Mouse (Mus musculus) lung, embryonic 15.5 days (tissue): ENCODE results near the gene Reep1. TPM values are rescaled to one million over a fixed set of nuclear protein-coding genes. Genes with fewer than 3 reads are reported as not detected.
"Not testable (repeated sequence)": the region's sequence is repeated elsewhere in the genome, so short reads cannot be mapped to it uniquely, and the experiment has no call there.

Experiments used
- ATAC-seq: fragments of 200-750 bp; cut with Nextera tagmentation; 2 replicates; pipeline ENCODE4 v1.8.0; 2017; ENCODE audit warnings: moderate number of reproducible peaks, borderline replicate concordance; ENCODE audit not compliant: low FRiP score, low TSS enrichment; ENCODE audit errors: extremely low read depth
- H3K27ac ChIP-seq: fragments of 300-500 bp; sonication (generic); 2 replicates; pipeline ENCODE4 v1.5.1; 2015; ENCODE audit warnings: moderate library complexity, mild to moderate bottlenecking, inconsistent platforms
- H3K27me3 ChIP-seq: fragments of 300-500 bp; sonication (generic); 2 replicates; pipeline ENCODE4 v1.6.1; 2015; ENCODE audit warnings: inconsistent platforms
- H3K36me3 ChIP-seq: fragments of 300-500 bp; sonication (generic); 2 replicates; pipeline ENCODE4 v1.6.1; 2015; ENCODE audit warnings: inconsistent platforms
- H3K4me1 ChIP-seq: fragments of 300-500 bp; sonication (generic); 2 replicates; pipeline ENCODE4 v1.6.1; 2015; ENCODE audit warnings: inconsistent platforms
- H3K4me2 ChIP-seq: fragments of 300-500 bp; sonication (generic); 2 replicates; pipeline ENCODE4 v1.6.1; 2015; ENCODE audit warnings: inconsistent platforms, mild to moderate bottlenecking, moderate library complexity
- H3K4me3 ChIP-seq: fragments of 300-500 bp; sonication (generic); 2 replicates; pipeline ENCODE4 v1.5.1; 2015; ENCODE audit warnings: mild to moderate bottlenecking, inconsistent platforms
- H3K9ac ChIP-seq: fragments of 300-500 bp; sonication (generic); 2 replicates; pipeline ENCODE4 v1.6.1; 2015; ENCODE audit warnings: inconsistent platforms
- H3K9me3 ChIP-seq: fragments of 300-500 bp; sonication (generic); 2 replicates; pipeline ENCODE4 v1.6.1; 2016; ENCODE audit warnings: inconsistent platforms
- WGBS: fragments of 180-500 bp; shearing (Covaris S2); methylation state at CpG from one replicate; pipeline ENCODE4 v1.1.7; 2015; 5-methylcytosine and 5-hydroxymethylcytosine counted together
- polyA plus RNA-seq: library from polyadenylated mRNA; unstranded; fragments of >200 nt; fragmentation: Nextera tagmentation; extraction: Ambion mirVana; gene quantifications from 2 replicates; pipeline ENCODE4 v1.2.1, GENCODE M21; 2015

The Reep1 gene
- polyA plus RNA-seq, 1 experiment from 2014 or later = 18.1 TPM

DNA sequence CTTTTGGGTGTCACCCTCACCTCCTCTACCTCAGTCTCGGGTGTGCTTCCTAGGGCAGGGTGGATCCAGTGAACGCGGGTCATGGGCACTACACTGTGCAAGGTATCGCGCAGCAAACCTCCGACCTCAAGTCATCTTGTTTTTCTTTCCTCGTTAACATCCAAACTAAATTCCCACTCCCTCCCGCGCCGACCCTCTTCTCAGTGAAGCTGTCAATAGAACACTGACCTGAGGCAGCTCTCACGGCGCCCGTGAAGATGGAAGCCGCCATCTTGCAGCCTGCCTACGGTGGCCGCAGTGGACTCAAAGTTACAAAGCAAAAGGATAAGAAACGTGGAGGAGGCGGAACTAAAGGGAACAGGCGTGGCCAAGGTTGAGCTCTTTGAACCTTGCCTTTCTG lies 116.1 kb downstream of the Reep1 start:
- Histone ChIP-seq H3K36me3 (peaks cover 2% of the 10 kb centered on the region; the same call in 1 of the 2 replicates), H3K4me2 (peak overlapping the region; percentile 62), H3K27ac (no peak overlapping the region), H3K27me3 (0 out of 2 replicates have a peak, but pooled peaks cover 2% of the 10 kb centered on the region), H3K9ac (peak overlapping the region; percentile 54), H3K4me3 (peak overlapping the region; percentile 68), H3K9me3 (no peaks in the 10 kb centered on the region), H3K4me1 (peaks cover 13% of the 10 kb centered on the region)
- peak; percentile 92 for ATAC-seq
- under 1% methylated on average over 19 of the region's 19 CpGs for WGBS

DNA sequence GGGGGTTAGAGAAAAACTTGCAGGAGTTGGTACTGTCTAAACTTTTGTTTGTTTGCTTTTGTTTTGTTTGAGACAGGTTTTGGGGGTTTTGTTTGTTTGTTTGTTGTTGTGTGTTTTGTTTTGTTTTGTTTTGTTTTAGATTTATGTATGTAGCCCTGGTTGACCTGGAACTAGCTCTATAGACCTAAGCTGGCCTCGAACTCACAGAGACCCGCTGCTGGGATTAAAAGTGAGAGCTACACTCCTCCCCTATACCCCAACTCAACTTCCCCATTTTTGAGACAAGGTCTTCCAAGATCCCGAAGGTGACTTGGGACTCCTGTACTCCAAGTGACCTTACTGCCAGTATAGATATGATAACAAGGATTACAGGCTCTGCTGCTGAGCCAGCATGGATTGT lies 116.6 kb downstream of the Reep1 start:
- no peak overlapping the region for H3K27ac ChIP-seq
- H3K27me3 ChIP-seq = 0 out of 2 replicates have a peak, but pooled peaks cover 2% of the 10 kb centered on the region
- no peaks in the 10 kb centered on the region for H3K9me3 ChIP-seq
- peak overlapping the region; percentile 62 for H3K4me2 ChIP-seq
- peak overlapping the region; percentile 29; the same call in 1 of the 2 replicates for H3K9ac ChIP-seq
- peak overlapping the region; percentile 68 for H3K4me3 ChIP-seq
- WGBS = 32% methylated on average over 3 of the region's 3 CpGs
- ATAC-seq = no peak
- H3K36me3 ChIP-seq = no peaks in the 10 kb centered on the region; the same call in 1 of the 2 replicates
- peaks cover 13% of the 10 kb centered on the region for H3K4me1 ChIP-seq

DNA sequence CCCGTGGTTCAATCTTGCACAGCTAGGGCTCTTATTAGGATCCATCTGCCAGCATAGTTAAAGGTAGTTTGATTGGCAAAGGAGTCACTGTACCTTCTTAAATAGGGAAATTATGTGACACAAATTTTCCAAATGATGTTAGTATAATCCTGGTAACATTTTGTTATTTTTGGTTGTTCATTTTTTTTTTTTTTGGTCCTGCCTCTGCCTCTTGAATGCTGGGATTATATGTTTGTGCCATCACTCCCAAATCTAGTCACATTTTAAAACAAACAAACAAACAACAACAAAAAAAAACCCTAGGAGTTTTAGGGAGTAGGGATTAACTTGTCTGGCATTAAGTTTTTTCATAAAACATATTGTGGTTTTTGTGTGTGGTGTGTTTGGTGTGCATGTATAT lies 119.5 kb downstream of the Reep1 start, which contains the start of gene Mrpl35:
TSS of gene Mrpl35 (minus strand) at position 101 of the 400 bp plus-strand sequence.
- Histone ChIP-seq H3K27ac (no peak within 1 kb of the TSS), H3K36me3 (no peaks in the 10 kb centered on the region), H3K9me3 (no peaks in the 10 kb centered on the region), H3K9ac (no peak within 1 kb of the TSS), H3K4me1 (peaks cover 18% of the 10 kb centered on the region), H3K27me3 (0 out of 2 replicates have a peak, but pooled peaks cover 2% of the 10 kb centered on the region), H3K4me3 (no peak within 1 kb of the TSS), H3K4me2 (no peak within 1 kb of the TSS)
- no peak for ATAC-seq
- WGBS = 41% methylated on average over 1 of the region's 1 CpGs

DNA sequence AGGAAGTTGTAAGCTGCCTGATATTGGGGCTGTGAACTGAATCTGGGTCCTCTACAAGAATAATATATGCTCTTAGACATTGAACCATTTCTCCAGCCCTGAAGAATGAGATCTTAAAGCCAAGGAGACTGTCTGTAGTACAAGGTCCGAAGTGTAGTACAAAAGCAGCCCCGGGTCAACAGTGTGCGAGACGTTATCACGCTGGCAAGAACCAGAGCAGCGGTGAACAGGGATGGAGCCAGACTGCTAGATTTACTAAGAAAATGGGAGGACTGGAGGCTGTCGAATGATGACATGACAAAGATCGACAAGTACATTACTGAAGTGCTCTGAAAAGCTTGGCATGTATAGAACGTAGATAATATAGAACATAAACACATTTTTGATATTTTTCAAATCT lies 122.4 kb downstream of the Reep1 start:
- Histone ChIP-seq H3K36me3 (0 out of 2 replicates have a peak, but pooled peaks cover 1% of the 10 kb centered on the region), H3K27me3 (0 out of 2 replicates have a peak, but pooled peaks cover 2% of the 10 kb centered on the region), H3K4me3 (no peak overlapping the region), H3K9me3 (no peaks in the 10 kb centered on the region), H3K4me1 (peaks cover 15% of the 10 kb centered on the region), H3K27ac (no peak overlapping the region), H3K9ac (no peak overlapping the region), H3K4me2 (no peak overlapping the region)
- ATAC-seq = no peak
- WGBS = 82% methylated on average over 9 of the region's 9 CpGs

DNA sequence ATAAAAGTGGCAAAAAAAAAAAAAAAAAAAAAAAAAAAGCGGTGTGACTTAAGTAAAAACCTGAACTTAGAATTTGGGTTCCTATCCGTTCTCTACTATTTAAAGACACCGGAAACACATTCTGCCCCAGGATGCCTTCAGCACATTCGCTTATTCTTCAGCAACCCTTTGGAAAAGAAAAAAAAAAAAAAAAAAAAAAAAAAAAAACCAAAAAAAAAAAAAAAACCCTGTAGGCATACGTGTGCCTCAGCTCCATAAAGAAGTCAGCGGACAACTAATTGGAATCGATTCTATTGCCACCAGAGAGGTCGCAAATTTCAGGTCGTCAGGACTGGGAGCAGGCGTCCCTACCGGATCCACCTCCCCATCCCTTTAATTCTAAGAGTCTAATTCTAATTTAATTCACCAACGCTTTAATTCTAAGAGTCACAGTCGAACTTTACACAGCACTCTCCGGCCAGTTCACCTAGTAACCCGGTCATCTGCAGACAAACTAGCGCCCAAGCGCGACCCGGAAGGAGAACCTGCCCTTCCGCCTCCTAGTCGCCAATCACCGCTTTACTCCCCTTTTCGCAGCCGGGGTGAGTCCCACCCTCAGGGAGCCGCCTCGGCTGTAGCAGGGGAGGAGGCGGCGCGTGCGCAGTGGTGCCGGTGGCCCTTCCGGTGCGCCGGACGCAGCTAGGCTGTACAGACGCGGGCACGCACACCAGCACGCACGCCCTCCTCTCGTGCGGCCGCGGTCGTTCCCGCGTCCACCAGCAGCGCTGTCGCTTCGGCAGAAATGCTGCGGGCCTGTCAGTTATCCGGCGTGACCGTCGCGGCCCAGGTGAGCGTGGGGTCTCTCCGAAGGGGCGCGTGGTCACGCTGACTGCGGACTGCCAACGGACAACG lies 123.6 kb downstream of the Reep1 start, which contains the start of gene Immt:
TSS of gene Immt (plus strand) at position 642 of the 891 bp plus-strand sequence.
- under 1% methylated on average over 64 of the region's 64 CpGs for WGBS
- 0 out of 2 replicates have a peak, but pooled peaks cover 5% of the 10 kb centered on the region for H3K36me3 ChIP-seq

DNA sequence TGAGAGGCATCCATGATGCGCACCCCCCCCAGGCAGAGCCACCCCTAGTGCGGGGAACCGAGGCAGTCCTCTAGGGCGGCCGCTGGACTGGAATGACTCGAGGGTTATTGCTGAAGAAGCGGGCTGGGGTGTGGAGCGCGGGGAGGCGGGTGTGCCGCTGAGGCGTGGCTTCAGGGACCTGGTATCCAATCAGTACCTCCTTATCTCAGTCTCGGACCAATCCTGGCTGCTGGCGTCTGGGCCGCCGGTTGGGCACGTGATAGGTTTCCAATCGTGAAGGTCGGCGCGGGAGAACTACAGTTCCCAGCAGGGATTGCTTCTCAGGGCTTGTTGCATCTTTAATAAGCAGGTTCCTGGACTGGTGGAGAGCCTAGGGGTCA lies 124.2 kb downstream of the Reep1 start:
- Histone ChIP-seq H3K9ac (peak overlapping the region; percentile 90), H3K27me3 (0 out of 2 replicates have a peak, but pooled peaks cover 2% of the 10 kb centered on the region), H3K4me2 (peak overlapping the region; percentile 67), H3K36me3 (0 out of 2 replicates have a peak, but pooled peaks cover 9% of the 10 kb centered on the region), H3K4me3 (peak overlapping the region; percentile 99), H3K4me1 (peaks cover 15% of the 10 kb centered on the region), H3K27ac (peak overlapping the region; percentile 94), H3K9me3 (no peaks in the 10 kb centered on the region)
- WGBS = under 1% methylated on average over 21 of the region's 21 CpGs
- ATAC-seq = peak; percentile 99

More for the DNA sequence above, 123.6 kb downstream of the Reep1 start, which contains the start of gene Immt:
- ATAC-seq = peak; percentile 100
- Histone ChIP-seq H3K27me3 (0 out of 2 replicates have a peak, but pooled peaks cover 2% of the 10 kb centered on the region), H3K4me2 (peak within 1 kb of the TSS; percentile 67), H3K9ac (peak within 1 kb of the TSS; percentile 90), H3K27ac (peak within 1 kb of the TSS; percentile 94), H3K9me3 (no peaks in the 10 kb centered on the region), H3K4me1 (peaks cover 15% of the 10 kb centered on the region), H3K4me3 (peak within 1 kb of the TSS; percentile 99)

DNA sequence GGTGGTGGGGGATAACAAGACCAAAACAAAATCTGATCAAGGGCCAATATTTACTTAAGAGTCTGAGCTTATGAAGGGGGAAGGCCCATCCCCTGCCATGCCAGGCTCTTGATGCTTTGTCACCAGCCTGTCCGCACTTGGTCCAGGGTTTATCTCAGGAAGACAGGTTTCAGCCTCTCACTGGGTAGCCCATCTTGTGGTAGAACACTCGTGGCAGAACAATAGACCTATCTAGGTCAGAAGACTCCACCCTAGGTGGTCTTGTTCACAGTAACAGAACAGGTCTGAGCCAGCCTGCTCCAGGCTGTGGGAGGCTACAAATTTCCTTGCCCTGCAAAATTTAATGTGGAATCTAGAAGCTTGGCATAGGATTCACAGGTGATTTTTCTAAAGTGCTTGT lies 129.4 kb downstream of the Reep1 start:
- Histone ChIP-seq H3K4me2 (no peak overlapping the region), H3K4me3 (no peak overlapping the region), H3K36me3 (0 out of 2 replicates have a peak, but pooled peaks cover 9% of the 10 kb centered on the region), H3K27me3 (no peaks in the 10 kb centered on the region), H3K4me1 (peaks cover 10% of the 10 kb centered on the region), H3K9me3 (no peaks in the 10 kb centered on the region), H3K27ac (no peak overlapping the region), H3K9ac (no peak overlapping the region)
- WGBS = 76% methylated on average over 2 of the region's 2 CpGs
- no peak for ATAC-seq

DNA sequence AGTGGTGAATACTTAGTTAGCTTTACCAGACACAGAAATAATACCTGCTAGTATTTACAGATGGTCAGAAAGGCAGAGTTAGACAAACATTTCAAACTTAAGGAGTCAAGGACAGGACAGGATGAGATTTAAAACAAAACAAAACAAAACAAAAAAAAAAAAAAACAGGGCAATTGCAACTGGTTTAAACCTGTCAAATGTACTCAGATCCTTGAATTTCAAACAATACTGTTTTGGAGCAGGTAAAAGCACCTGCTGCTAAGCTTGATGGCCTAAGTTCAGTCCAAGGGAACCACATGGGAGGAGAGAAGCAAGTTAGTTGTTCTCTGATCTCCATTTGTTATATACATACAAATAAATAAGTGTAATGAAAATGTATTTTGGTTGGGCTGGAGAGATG lies 132.5 kb downstream of the Reep1 start:
- no peak overlapping the region for H3K4me2 ChIP-seq
- H3K4me3 ChIP-seq = no peak overlapping the region
- no peak for ATAC-seq
- no peak overlapping the region for H3K27ac ChIP-seq
- H3K9me3 ChIP-seq = no peaks in the 10 kb centered on the region
- H3K36me3 ChIP-seq = 0 out of 2 replicates have a peak, but pooled peaks cover 8% of the 10 kb centered on the region
- no peaks in the 10 kb centered on the region for H3K27me3 ChIP-seq
- 0 out of 2 replicates have a peak, but pooled peaks cover 2% of the 10 kb centered on the region for H3K4me1 ChIP-seq
- no peak overlapping the region for H3K9ac ChIP-seq

DNA sequence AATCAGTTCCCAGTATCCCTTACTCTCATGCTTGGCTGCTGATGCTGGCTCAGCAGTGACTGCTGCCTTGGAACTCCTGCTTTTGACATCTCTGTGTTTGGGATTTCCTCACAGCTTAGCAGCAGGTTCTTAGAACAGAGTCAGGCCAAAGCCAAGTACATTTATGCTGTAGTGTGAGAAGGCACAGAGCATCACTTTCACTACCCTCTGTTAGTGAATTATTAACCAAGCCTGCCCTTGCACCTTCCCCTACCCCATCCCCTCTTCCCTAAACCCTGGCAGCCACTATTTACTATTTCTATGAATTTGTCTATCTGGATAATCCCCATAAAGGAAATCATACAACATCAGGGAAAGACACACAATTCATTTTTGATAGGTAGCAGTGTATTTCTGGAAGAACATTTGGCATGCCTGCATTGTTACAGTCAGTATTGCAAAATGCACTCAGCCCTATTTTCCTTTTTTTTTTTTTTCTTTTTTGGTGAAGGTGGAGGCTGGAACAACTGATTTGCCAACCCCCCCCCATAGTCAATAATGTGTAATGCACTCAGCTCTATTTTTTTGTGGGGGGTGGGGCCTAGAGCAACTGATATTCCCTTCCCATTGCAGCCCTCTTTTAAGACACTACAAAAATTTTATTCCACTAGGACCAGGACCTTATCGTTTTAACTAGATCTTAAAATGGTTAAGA lies 133.4 kb downstream of the Reep1 start:
- H3K27ac ChIP-seq = no peak overlapping the region
- H3K9me3 ChIP-seq = no peaks in the 10 kb centered on the region
- no peak for ATAC-seq
- H3K4me3 ChIP-seq = no peak overlapping the region
- no peak overlapping the region for H3K4me2 ChIP-seq
- no peaks in the 10 kb centered on the region for H3K27me3 ChIP-seq
- no peak overlapping the region for H3K9ac ChIP-seq
- peaks cover 16% of the 10 kb centered on the region; the same call in 1 of the 2 replicates for H3K36me3 ChIP-seq
- H3K4me1 ChIP-seq = 0 out of 2 replicates have a peak, but pooled peaks cover 2% of the 10 kb centered on the region
- WGBS = 92% methylated on average over 1 of the region's 1 CpGs

DNA sequence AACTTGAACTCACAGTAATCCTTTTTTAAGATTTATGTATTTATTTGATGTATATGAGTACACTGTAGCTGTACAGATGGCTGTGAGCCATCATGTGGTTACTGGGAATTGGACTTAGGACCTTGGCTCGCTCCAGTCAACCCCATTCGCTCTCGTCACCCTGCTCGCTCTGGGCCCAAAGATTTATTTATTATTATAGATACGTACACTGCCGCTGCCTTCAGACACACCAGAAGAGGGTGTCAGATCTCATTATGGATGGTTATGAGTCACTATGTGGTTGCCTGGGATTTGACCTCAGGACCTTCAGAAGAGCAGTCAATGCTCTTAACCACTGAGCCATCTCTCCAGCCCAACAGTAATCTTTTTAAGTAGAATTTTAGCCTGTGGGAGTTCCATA lies 139.5 kb downstream of the Reep1 start:
- H3K36me3 ChIP-seq = peaks cover 36% of the 10 kb centered on the region
- ATAC-seq, H3K4me2 ChIP-seq, H3K4me3 ChIP-seq, H3K9me3 ChIP-seq, H3K9ac ChIP-seq, H3K4me1 ChIP-seq, H3K27me3 ChIP-seq, H3K27ac ChIP-seq: not testable (repeated sequence)
- 83% methylated on average over 6 of the region's 6 CpGs for WGBS
